Mouse (Mus musculus) adrenal gland, postnatal 36 days (tissue): ENCODE results near the gene Igf1r. TPM values are rescaled to one million over a fixed set of nuclear protein-coding genes. Genes with fewer than 3 reads are reported as not detected.

ENCODE experiments used
- DNase-seq, 2 experiments: peaks; one replicate each; pipeline ENCODE4 v3.0.0; 2021; ENCODE audit warnings: mixed read lengths in 1 of 2
- total RNA-seq, 2 experiments: library from RNA; stranded (reverse); gene quantifications; 2 replicates each; pipeline ENCODE4 v1.2.3; 2021

Gene Igf1r
- total RNA-seq, 2 experiments from 2014 or later: 74.1 to 87.4 TPM

GRCm38 (mm10) chr7:68172776-68173175 lies 220.1 kb downstream of the Igf1r start:
- no peak for DNase-seq

DNA sequence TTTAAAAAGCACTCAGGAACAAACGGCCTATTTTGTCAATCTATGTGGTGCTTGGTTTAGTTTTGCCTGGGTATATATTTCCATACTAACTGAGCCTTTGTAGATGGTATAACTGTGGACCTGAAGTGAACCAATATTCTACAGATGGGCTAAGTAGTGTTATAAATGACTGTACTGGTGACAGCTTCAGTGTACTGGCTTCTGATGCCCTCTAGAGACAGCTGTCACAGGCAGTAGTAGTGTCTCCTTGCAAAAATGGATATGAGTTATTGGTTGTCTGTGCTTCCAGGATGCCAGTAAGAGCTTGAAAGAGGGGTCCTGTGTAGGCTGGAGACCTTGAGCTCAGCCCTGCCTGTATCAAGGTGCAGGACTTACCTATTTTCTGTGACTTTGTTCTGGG lies 227.0 kb downstream of the Igf1r start:
- DNase-seq: no peak

GRCm38 (mm10) chr7:68181104-68181503 lies 228.5 kb downstream of the Igf1r start:
- DNase-seq: no peak

DNA sequence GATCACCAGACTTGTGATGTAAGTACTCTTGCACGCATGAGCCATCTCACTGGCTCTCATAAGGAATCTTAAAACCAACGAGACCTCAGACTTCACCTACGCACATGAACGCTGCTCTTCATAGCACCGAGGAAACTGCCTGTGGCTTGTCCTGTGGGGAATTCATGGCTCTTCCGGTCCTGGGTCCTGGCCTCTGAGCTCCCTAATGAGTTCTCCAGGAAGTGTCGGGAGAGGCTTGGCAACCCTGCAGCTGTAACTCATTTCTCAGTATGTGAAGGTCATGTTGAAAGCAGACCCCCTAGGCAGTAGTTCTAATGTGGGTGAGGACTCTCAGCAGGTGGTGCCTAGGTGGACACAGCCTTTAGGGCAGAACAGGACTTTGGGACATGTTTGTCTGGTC lies 229.4 kb downstream of the Igf1r start:
- DNase-seq: peak in 1 of 2 experiments; percentile 9

- no peak for DNase-seq
These were observed 230.1 kb downstream of the Igf1r start for GRCm38 (mm10) chr7:68182773-68183172.

GRCm38 (mm10) chr7:68183421-68183820 lies 230.8 kb downstream of the Igf1r start:
- DNase-seq: no peak

- no peak for DNase-seq
These were observed 236.6 kb downstream of the Igf1r start for GRCm38 (mm10) chr7:68189211-68189610.

DNA sequence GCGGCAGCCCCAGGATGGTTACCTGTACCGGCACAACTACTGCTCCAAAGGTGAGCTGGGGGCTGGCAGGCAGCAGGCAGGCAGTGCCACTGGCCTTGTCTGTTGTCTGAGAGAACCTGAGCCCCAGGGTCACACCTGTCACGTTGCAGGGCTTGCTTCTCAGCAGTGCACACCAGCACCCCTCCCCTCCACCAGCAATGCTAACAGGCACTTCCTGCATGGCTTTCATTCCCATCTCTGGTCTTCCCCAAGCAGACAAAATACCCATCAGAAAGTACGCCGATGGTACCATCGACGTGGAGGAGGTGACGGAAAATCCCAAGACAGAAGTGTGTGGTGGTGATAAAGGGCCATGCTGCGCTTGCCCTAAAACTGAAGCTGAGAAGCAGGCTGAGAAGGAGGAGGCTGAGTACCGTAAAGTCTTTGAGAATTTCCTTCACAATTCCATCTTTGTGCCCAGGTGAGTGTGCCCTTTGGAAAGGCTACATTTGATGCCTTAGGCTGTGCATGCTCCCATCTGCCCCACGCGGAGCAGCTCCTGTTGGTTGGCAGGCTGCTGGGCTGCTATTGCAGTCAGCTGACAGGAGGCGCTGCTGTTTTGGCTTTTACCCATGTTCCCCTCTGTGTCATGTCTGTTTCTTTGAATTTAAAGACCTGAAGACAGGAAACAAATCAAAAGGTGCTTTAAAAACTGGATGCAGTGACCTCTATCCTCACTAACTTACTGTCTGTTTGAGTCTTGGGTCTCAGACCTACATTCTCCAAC lies 237.2 kb downstream of the Igf1r start:
- no peak for DNase-seq

- no peak for DNase-seq
These were observed 241.5 kb downstream of the Igf1r start for GRCm38 (mm10) chr7:68193958-68194695.

- DNase-seq: no peak
These were observed 247.0 kb downstream of the Igf1r start for GRCm38 (mm10) chr7:68199609-68200008.

GRCm38 (mm10) chr7:68205776-68206427 lies 253.3 kb downstream of the Igf1r start:
- DNase-seq: no peak

GRCm38 (mm10) chr7:68209039-68209438 lies 256.4 kb downstream of the Igf1r start:
- DNase-seq: no peak

GRCm38 (mm10) chr7:68210417-68210816 lies 257.8 kb downstream of the Igf1r start:
- DNase-seq: no peak

- DNase-seq: no peak
These were observed 259.3 kb downstream of the Igf1r start for GRCm38 (mm10) chr7:68211883-68212282.

- no peak for DNase-seq
These were observed 261.2 kb downstream of the Igf1r start for GRCm38 (mm10) chr7:68213842-68214241.

DNA sequence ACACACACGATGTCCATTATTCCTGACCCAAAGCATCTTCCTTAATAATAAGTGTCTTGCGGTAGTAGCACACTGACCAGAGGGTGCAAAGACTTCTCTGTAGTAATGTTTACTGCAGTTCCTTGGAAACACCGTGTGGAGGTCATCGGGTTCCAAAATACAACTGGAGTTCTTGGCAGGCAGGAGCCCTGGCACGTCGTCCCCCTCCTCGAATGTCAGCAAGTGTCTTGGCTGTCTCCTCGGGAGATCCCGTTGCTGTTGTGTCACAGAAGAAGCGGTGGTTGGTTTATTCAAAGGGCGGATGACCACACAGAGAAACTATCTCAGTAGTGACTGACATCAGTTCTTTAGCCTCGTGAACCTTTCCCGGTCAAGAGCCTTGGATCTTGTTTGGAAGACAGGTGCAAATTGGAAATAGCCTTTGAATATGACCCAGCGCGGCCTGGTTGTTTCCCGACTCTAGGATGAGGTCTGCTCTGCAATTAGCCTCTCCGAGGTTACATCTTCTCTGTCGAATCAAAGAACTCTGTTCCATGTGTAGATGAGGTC lies 263.0 kb downstream of the Igf1r start:
- no peak for DNase-seq

DNA sequence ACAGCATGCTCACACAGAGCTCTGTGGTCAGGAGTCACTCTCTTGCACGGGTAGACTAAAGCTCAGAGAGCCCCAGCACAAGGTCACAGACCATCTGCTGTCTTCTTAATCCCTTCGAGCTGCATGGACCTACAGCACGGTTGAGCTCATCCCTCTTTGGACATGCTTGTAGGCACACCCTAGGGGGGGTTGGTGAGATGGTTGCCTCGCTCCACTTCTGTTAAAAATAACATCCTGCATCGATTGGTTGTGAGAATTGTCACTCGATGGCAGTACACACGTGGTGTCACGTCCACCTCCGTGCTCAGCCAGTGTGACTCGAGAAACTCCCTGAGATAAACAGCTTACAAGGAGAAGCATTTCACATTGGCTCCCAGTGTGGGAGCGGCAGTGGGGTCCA lies 266.3 kb downstream of the Igf1r start:
- no peak for DNase-seq

GRCm38 (mm10) chr7:68221677-68222230 lies 269.1 kb downstream of the Igf1r start:
- no peak for DNase-seq

- peak; percentile 40 to 58 for DNase-seq
These were observed 270.8 kb downstream of the Igf1r start for GRCm38 (mm10) chr7:68223356-68223808.

GRCm38 (mm10) chr7:68224006-68224405 lies 271.4 kb downstream of the Igf1r start:
- no peak for DNase-seq

- no peak for DNase-seq
These were observed 272.9 kb downstream of the Igf1r start for GRCm38 (mm10) chr7:68225427-68226054.

GRCm38 (mm10) chr7:68227021-68227420 lies 274.4 kb downstream of the Igf1r start:
- DNase-seq: no peak
